In genomic region chr3:109051056-109051945, GRCm38 (mm10) we compare ENCODE assay signal across 10 mouse cellular contexts. TPM values are rescaled to one million over a fixed set of nuclear protein-coding genes. Genes with fewer than 3 reads are reported as not detected.
DNase-seq lines count a peak whose midpoint lies in the region; ATAC-seq and TF ChIP-seq lines count a peak whose summit lies in the region.
"Had no signal": no experiment of that assay in that cellular context is flagged by ENCODE, and none has a peak within 500 bp of the region (broad histone marks: within the 10 kb centered on the region; RNA-seq: fewer than 3 reads in every experiment).

No protein-coding gene starts in this region.

- no peak overlapping the region for H3K4me2 ChIP-seq in kidney, embryonic 16.5 days (replicated peaks; ENCODE audit: low read depth, low read length)
- no peak overlapping the region for H3K4me2 ChIP-seq in intestine, embryonic 14.5 days (ENCODE audit: low read length)
- H3K4me2 ChIP-seq in myocyte (ENCODE audit: low read depth): peak overlapping the region; percentile 2
- H3K4me2 ChIP-seq in midbrain, embryonic 13.5 days (replicated peaks): no peak overlapping the region
- H3K4me2 ChIP-seq: hindbrain, embryonic 15.5 days had no signal

- no peak for TF ChIP-seq POLR2A in myocyte (IDR thresholded peaks at IDR 0.05; ENCODE audit: insufficient read length, low read depth)

- no peak overlapping the region for H3ac ChIP-seq in myocyte (ENCODE audit: control insufficient read depth, insufficient read length)

- no peak overlapping the region for H3K27ac ChIP-seq in kidney, embryonic 16.5 days (ENCODE audit: low read length)
- H3K27ac ChIP-seq in intestine, embryonic 14.5 days (ENCODE audit: low read depth): no peak overlapping the region
- no peak overlapping the region for H3K27ac ChIP-seq in midbrain, embryonic 13.5 days
- no peak overlapping the region for H3K27ac ChIP-seq in forebrain, embryonic 10.5 days
- H3K27ac ChIP-seq: hindbrain, embryonic 15.5 days had no signal

- no peaks in the 10 kb centered on the region for H3K9me3 ChIP-seq in kidney, embryonic 16.5 days (ENCODE audit: low read length)
- H3K9me3 ChIP-seq in intestine, embryonic 14.5 days (ENCODE audit: control insufficient read depth, low read length): no peaks in the 10 kb centered on the region
- no peaks in the 10 kb centered on the region for H3K9me3 ChIP-seq in midbrain, embryonic 13.5 days
- H3K9me3 ChIP-seq in forebrain, embryonic 10.5 days: no peaks in the 10 kb centered on the region
- H3K9me3 ChIP-seq: hindbrain, embryonic 15.5 days had no signal

- no peak overlapping the region for H3K4me3 ChIP-seq in kidney, embryonic 16.5 days (ENCODE audit: low read length)
- no peak overlapping the region for H3K4me3 ChIP-seq in intestine, embryonic 14.5 days (ENCODE audit: low read depth, low read length)
- H3K4me3 ChIP-seq in myocyte: no peak overlapping the region
- no peak overlapping the region for H3K4me3 ChIP-seq in midbrain, embryonic 13.5 days (replicated peaks)
- H3K4me3 ChIP-seq in forebrain, embryonic 10.5 days: no peak overlapping the region
- H3K4me3 ChIP-seq: hindbrain, embryonic 15.5 days had no signal

- 0 out of 2 replicates have a peak, but pooled peaks cover 2% of the 10 kb centered on the region for H3K4me1 ChIP-seq in kidney, embryonic 16.5 days (ENCODE audit: insufficient read depth, low read length)
- H3K4me1 ChIP-seq in intestine, embryonic 14.5 days (replicated peaks; ENCODE audit: control insufficient read depth, insufficient read depth, low read length): peaks cover 7% of the 10 kb centered on the region
- H3K4me1 ChIP-seq in midbrain, embryonic 13.5 days (replicated peaks): no peaks in the 10 kb centered on the region
- peaks cover 10% of the 10 kb centered on the region for H3K4me1 ChIP-seq in forebrain, embryonic 10.5 days
- H3K4me1 ChIP-seq: hindbrain, embryonic 15.5 days had no signal

- H3K9ac ChIP-seq in kidney, embryonic 16.5 days (replicated peaks; ENCODE audit: low read length): no peak overlapping the region
- no peak overlapping the region for H3K9ac ChIP-seq in intestine, embryonic 14.5 days (ENCODE audit: low read length)
- H3K9ac ChIP-seq in midbrain, embryonic 13.5 days (replicated peaks): no peak overlapping the region
- H3K9ac ChIP-seq: hindbrain, embryonic 15.5 days had no signal

- H3K36me3 ChIP-seq in kidney, embryonic 16.5 days (ENCODE audit: insufficient read depth, low read length): no peaks in the 10 kb centered on the region
- no peaks in the 10 kb centered on the region for H3K36me3 ChIP-seq in intestine, embryonic 14.5 days (ENCODE audit: control insufficient read depth, insufficient read depth, low read length)
- no peaks in the 10 kb centered on the region for H3K36me3 ChIP-seq in myocyte (ENCODE audit: control insufficient read depth, insufficient read depth)
- no peaks in the 10 kb centered on the region for H3K36me3 ChIP-seq in midbrain, embryonic 13.5 days
- no peaks in the 10 kb centered on the region for H3K36me3 ChIP-seq in forebrain, embryonic 10.5 days (replicated peaks)
- H3K36me3 ChIP-seq: hindbrain, embryonic 15.5 days had no signal

- H3K27me3 ChIP-seq in kidney, embryonic 16.5 days (ENCODE audit: insufficient read depth, low read length): no peaks in the 10 kb centered on the region
- H3K27me3 ChIP-seq in intestine, embryonic 14.5 days (replicated peaks; ENCODE audit: control insufficient read depth, insufficient read depth, low read length): no peaks in the 10 kb centered on the region
- H3K27me3 ChIP-seq in myocyte (ENCODE audit: control insufficient read depth, insufficient read depth, insufficient read length): no peaks in the 10 kb centered on the region
- H3K27me3 ChIP-seq in midbrain, embryonic 13.5 days: no peaks in the 10 kb centered on the region
- no peaks in the 10 kb centered on the region for H3K27me3 ChIP-seq in forebrain, embryonic 10.5 days (ENCODE audit: poor library complexity, severe bottlenecking)
- H3K27me3 ChIP-seq: hindbrain, embryonic 15.5 days had no signal

- 32% methylated on average over 11 of the region's 11 CpGs for WGBS in kidney, embryonic 16.5 days
- WGBS in intestine, embryonic 14.5 days: 27% methylated on average over 11 of the region's 11 CpGs
- 77% methylated on average over 11 of the region's 11 CpGs for WGBS in midbrain, embryonic 13.5 days
- WGBS in forebrain, embryonic 10.5 days: 77% methylated on average over 11 of the region's 11 CpGs

- peak; percentile 19 to 23 for DNase-seq in kidney, postnatal 36 days
- DNase-seq in intestine, embryonic 14.5 days (ENCODE audit: low spot score): peak; percentile 50
- no peak for DNase-seq in forebrain, embryonic 10.5 days (ENCODE audit: extremely low spot score, low spot score)
- DNase-seq in testis, postnatal 14 days (ENCODE audit: low spot score): no peak
- DNase-seq: cerebellum, postnatal 25 days had no signal

- no peak for ATAC-seq in kidney, embryonic 16.5 days (ENCODE audit: low FRiP score, low TSS enrichment)
- ATAC-seq in common myeloid progenitor, adult 5-6 weeks (replicated peaks; ENCODE audit: low read depth, poor library complexity, severe bottlenecking): peak; percentile 85
- ATAC-seq in intestine, embryonic 14.5 days (replicated peaks; ENCODE audit: low FRiP score, low TSS enrichment, low read depth): peak; percentile 41; the same call in 1 of the 2 replicates
- ATAC-seq in midbrain, embryonic 13.5 days: no peak

- H3K79me2 ChIP-seq in myocyte (ENCODE audit: control insufficient read depth, insufficient read depth): no peaks in the 10 kb centered on the region

TF ChIP-seq in myocyte, 11 proteins besides CTCF, POLR2A, EP300 and RAD21:
- TF ChIP-seq REST (IDR thresholded peaks at IDR 0.05; ENCODE audit: insufficient read depth, insufficient read length): no peak
- no peak for TF ChIP-seq TCF3 (IDR thresholded peaks at IDR 0.05; ENCODE audit: insufficient read length, low read depth)
- TF ChIP-seq TCF12 (IDR thresholded peaks at IDR 0.05; ENCODE audit: insufficient read depth, poor library complexity, severe bottlenecking): no peak
- TF ChIP-seq SRF (IDR thresholded peaks at IDR 0.05; ENCODE audit: control insufficient read depth, insufficient read length, low read depth): no peak
- TF ChIP-seq POLR2AphosphoS2 (IDR thresholded peaks at IDR 0.05; ENCODE audit: insufficient read length, low read depth): no peak
- TF ChIP-seq CEBPB (IDR thresholded peaks at IDR 0.05; ENCODE audit: insufficient read depth, poor library complexity, severe bottlenecking): no peak
- TF ChIP-seq MYOG (IDR thresholded peaks at IDR 0.05; ENCODE audit: control insufficient read depth in 1 of 3, insufficient read depth in 1 of 3, insufficient read length in 2 of 3, low read depth in 2 of 3): peak in 1 of 3 experiments; percentile 10
- no peak for TF ChIP-seq MAX (IDR thresholded peaks at IDR 0.05; ENCODE audit: low read depth)
- TF ChIP-seq MYOD1 (IDR thresholded peaks at IDR 0.05; ENCODE audit: control insufficient read depth in 1 of 3, insufficient read length in 2 of 3, low read depth in 2 of 3): peak in 2 of 3 experiments; percentile 32 to 46
- TF ChIP-seq USF1 (IDR thresholded peaks at IDR 0.05; ENCODE audit: low read depth): no peak
- TF ChIP-seq E2F4 (IDR thresholded peaks at IDR 0.05; ENCODE audit: insufficient read depth): no peak

RNA-seq across cellular contexts. Expression of gene Fam102b, which starts 23.9 kb away (rescaled TPM):
- 3.3 and 4.1 TPM in 2 replicates for polyA plus RNA-seq in kidney, embryonic 16.5 days (2015; fragmentation: Nextera tagmentation; extraction: Ambion mirVana)
- 18.9 and 21.0 TPM in 2 replicates for total RNA-seq in common myeloid progenitor, adult 5-6 weeks (2017)
- polyA plus RNA-seq in intestine, embryonic 14.5 days (2014; fragmentation: Nextera tagmentation; extraction: Ambion mirVana): 10.3 and 11.8 TPM in 2 replicates
- polyA plus RNA-seq in myocyte (2012; fragmentation: generic; extraction: Trizol): 3.7 TPM
- 8.5 and 9.6 TPM in 2 replicates for polyA plus RNA-seq in midbrain, embryonic 13.5 days (2015; fragmentation: Nextera tagmentation; extraction: Ambion mirVana)
- polyA plus RNA-seq in forebrain, embryonic 10.5 days (2016; fragmentation: Nextera tagmentation; extraction: Ambion mirVana): 3.2 and 3.5 TPM in 2 replicates

RNA-seq across cellular contexts. Expression of gene Slc25a54, which starts 29.0 kb away (rescaled TPM):
- polyA plus RNA-seq in kidney, embryonic 16.5 days (2015; fragmentation: Nextera tagmentation; extraction: Ambion mirVana): not detected in 2 replicates
- total RNA-seq in common myeloid progenitor, adult 5-6 weeks (2017): not detected in 2 replicates
- polyA plus RNA-seq in intestine, embryonic 14.5 days (2014; fragmentation: Nextera tagmentation; extraction: Ambion mirVana): not detected in 2 replicates
- 0.02 TPM for polyA plus RNA-seq in myocyte (2012; fragmentation: generic; extraction: Trizol)
- not detected in 2 replicates for polyA plus RNA-seq in midbrain, embryonic 13.5 days (2015; fragmentation: Nextera tagmentation; extraction: Ambion mirVana)
- polyA plus RNA-seq in forebrain, embryonic 10.5 days (2016; fragmentation: Nextera tagmentation; extraction: Ambion mirVana): not detected in 2 replicates
- polyA plus RNA-seq: hindbrain, embryonic 15.5 days had no signal

Comparison
In these comparisons a context has a peak if more than half of its experiments do, and no peak if none do; other contexts are left out.
1. DNase-seq: peak in kidney, postnatal 36 days (2 of 2) and intestine, embryonic 14.5 days (single experiment); none in forebrain, embryonic 10.5 days (single experiment) and testis, postnatal 14 days (single experiment).
2. ATAC-seq: peak in common myeloid progenitor, adult 5-6 weeks (single experiment) and intestine, embryonic 14.5 days (single experiment); none in kidney, embryonic 16.5 days (single experiment) and midbrain, embryonic 13.5 days (single experiment).